Mouse (Mus musculus) hindbrain, embryonic 16.5 days (tissue): ENCODE measurements around the gene Them5. TPM values are rescaled to one million over a fixed set of nuclear protein-coding genes. Genes with fewer than 3 reads are reported as not detected.

Experiments used
- ATAC-seq: fragments of 200-750 bp; cut with Nextera tagmentation; 2 replicates; pipeline ENCODE4 v1.8.0; 2017; ENCODE audit warnings: moderate TSS enrichment, moderate library complexity
- H3K27ac ChIP-seq: fragments of 300-500 bp; sonication (generic); 2 replicates; pipeline ENCODE4 v1.5.1; 2014; ENCODE audit warnings: low read depth, mild to moderate bottlenecking, control low read depth, low read length, moderate library complexity
- H3K27me3 ChIP-seq: fragments of 300-500 bp; sonication (generic); replicated peaks from 2 replicates; pipeline ENCODE4 v1.6.1; 2014; ENCODE audit warnings: low read length; ENCODE audit not compliant: control insufficient read depth, insufficient read depth
- H3K36me3 ChIP-seq: fragments of 300-500 bp; sonication (generic); 2 replicates; pipeline ENCODE4 v1.6.1; 2014; ENCODE audit warnings: mild to moderate bottlenecking, low read length, moderate library complexity, mixed read lengths; ENCODE audit not compliant: control insufficient read depth, insufficient read depth
- H3K4me1 ChIP-seq: fragments of 300-500 bp; sonication (generic); 2 replicates; pipeline ENCODE4 v1.6.1; 2014; ENCODE audit warnings: low read depth, low read length; ENCODE audit not compliant: control insufficient read depth, insufficient read depth
- H3K4me2 ChIP-seq: fragments of 300-500 bp; sonication (generic); 2 replicates; pipeline ENCODE4 v1.6.1; 2014; ENCODE audit warnings: mild to moderate bottlenecking, low read length, control low read depth, moderate library complexity
- H3K4me3 ChIP-seq: fragments of 300-500 bp; sonication (generic); 2 replicates; pipeline ENCODE4 v1.5.1; 2014; ENCODE audit warnings: mild to moderate bottlenecking, low read length, control low read depth, moderate library complexity
- H3K9ac ChIP-seq: fragments of 300-500 bp; sonication (generic); 2 replicates; pipeline ENCODE4 v1.6.1; 2014; ENCODE audit warnings: low read depth, mild to moderate bottlenecking, control low read depth, low read length, moderate library complexity
- H3K9me3 ChIP-seq: fragments of 300-500 bp; sonication (generic); 2 replicates; pipeline ENCODE4 v1.6.1; 2014; ENCODE audit warnings: mild to moderate bottlenecking, low read length, moderate library complexity; ENCODE audit not compliant: control insufficient read depth
- WGBS: fragments of 180-500 bp; shearing (Covaris S2); extraction: QIAGEN DNeasy Blood & Tissue Kit; methylation state at CpG from one replicate; pipeline ENCODE4 v1.1.7; 2014; 5-methylcytosine and 5-hydroxymethylcytosine counted together
- polyA plus RNA-seq: library from polyadenylated mRNA; unstranded; fragments of >200 nt; fragmentation: Nextera tagmentation; extraction: Ambion mirVana; gene quantifications from 2 replicates; pipeline ENCODE4 v1.2.1, GENCODE M21; 2015

Them5 gene
- polyA plus RNA-seq, 1 experiment from 2014 or later: 0.29 TPM

- no peak overlapping the region for H3K4me2 ChIP-seq
- ATAC-seq: no peak
- no peaks in the 10 kb centered on the region for H3K36me3 ChIP-seq
- H3K27ac ChIP-seq: no peak overlapping the region
- H3K27me3 ChIP-seq: no peaks in the 10 kb centered on the region
- H3K9ac ChIP-seq: no peak overlapping the region
- no peaks in the 10 kb centered on the region for H3K4me1 ChIP-seq
- no peaks in the 10 kb centered on the region for H3K9me3 ChIP-seq
- 93% methylated on average over 3 of the region's 3 CpGs for WGBS
- H3K4me3 ChIP-seq: no peak overlapping the region
Observed at GRCm38 (mm10) chr3:94338522-94338921, 3.4 kb upstream of the Them5 start.

GRCm38 (mm10) chr3:94342552-94342951 is 653 bp downstream of the Them5 start:
- Histone ChIP-seq H3K27ac (no peak overlapping the region), H3K36me3 (no peaks in the 10 kb centered on the region), H3K4me3 (no peak overlapping the region), H3K9ac (no peak overlapping the region), H3K9me3 (no peaks in the 10 kb centered on the region), H3K27me3 (no peaks in the 10 kb centered on the region), H3K4me2 (no peak overlapping the region), H3K4me1 (no peaks in the 10 kb centered on the region)
- ATAC-seq: peak; percentile 65
- WGBS: 39% methylated on average over 1 of the region's 1 CpGs

GRCm38 (mm10) chr3:94344182-94344581 is 2.3 kb downstream of the Them5 start:
- WGBS: 90% methylated on average over 2 of the region's 2 CpGs
- no peak overlapping the region for H3K27ac ChIP-seq
- no peak overlapping the region for H3K9ac ChIP-seq
- no peaks in the 10 kb centered on the region for H3K36me3 ChIP-seq
- ATAC-seq: no peak
- H3K27me3 ChIP-seq: no peaks in the 10 kb centered on the region
- H3K4me2 ChIP-seq: no peak overlapping the region
- no peak overlapping the region for H3K4me3 ChIP-seq
- no peaks in the 10 kb centered on the region for H3K9me3 ChIP-seq
- H3K4me1 ChIP-seq: no peaks in the 10 kb centered on the region

- 57% methylated on average over 3 of the region's 3 CpGs for WGBS
- ATAC-seq: no peak
- Histone ChIP-seq H3K4me3 (no peak overlapping the region), H3K4me1 (no peaks in the 10 kb centered on the region), H3K9me3 (no peaks in the 10 kb centered on the region), H3K27ac (no peak overlapping the region), H3K27me3 (no peaks in the 10 kb centered on the region), H3K4me2 (no peak overlapping the region), H3K36me3 (no peaks in the 10 kb centered on the region), H3K9ac (no peak overlapping the region)
Observed at GRCm38 (mm10) chr3:94344897-94345296, 3.0 kb downstream of the Them5 start.

- WGBS: 79% methylated on average over 2 of the region's 2 CpGs
- H3K4me1 ChIP-seq: no peaks in the 10 kb centered on the region
- H3K27me3 ChIP-seq: no peaks in the 10 kb centered on the region
- no peaks in the 10 kb centered on the region for H3K36me3 ChIP-seq
- H3K4me3 ChIP-seq: no peak overlapping the region
- no peak overlapping the region for H3K9ac ChIP-seq
- H3K4me2 ChIP-seq: no peak overlapping the region
- no peaks in the 10 kb centered on the region for H3K9me3 ChIP-seq
- H3K27ac ChIP-seq: no peak overlapping the region
- ATAC-seq: no peak
Observed at GRCm38 (mm10) chr3:94348146-94348545, 6.2 kb downstream of the Them5 start.

- peaks cover 2% of the 10 kb centered on the region; the same call in 1 of the 2 replicates for H3K27me3 ChIP-seq
- H3K4me3 ChIP-seq: no peak overlapping the region
- no peak overlapping the region for H3K4me2 ChIP-seq
- 3% methylated on average over 1 of the region's 1 CpGs for WGBS
- peaks cover 11% of the 10 kb centered on the region; the same call in 1 of the 2 replicates for H3K4me1 ChIP-seq
- H3K36me3 ChIP-seq: no peaks in the 10 kb centered on the region
- H3K9me3 ChIP-seq: no peaks in the 10 kb centered on the region
- no peak for ATAC-seq
- H3K9ac ChIP-seq: no peak overlapping the region
- H3K27ac ChIP-seq: no peak overlapping the region
Observed at GRCm38 (mm10) chr3:94360812-94361211, 18.9 kb downstream of the Them5 start.

- no peak for ATAC-seq
- peaks cover 5% of the 10 kb centered on the region for H3K27me3 ChIP-seq
- 34% methylated on average over 7 of the region's 7 CpGs for whole genome bisulfite sequencing
Observed at GRCm38 (mm10) chr3:94362138-94362537, 20.2 kb downstream of the Them5 start, which contains the start of gene C2cd4d. C2cd4d (plus strand) TSS chr3:94362438.

GRCm38 (mm10) chr3:94363291-94364153 is 21.6 kb downstream of the Them5 start:
- WGBS: 5% methylated on average over 88 of the region's 97 CpGs
- ATAC-seq: peak; percentile 75
- H3K9me3 ChIP-seq: no peaks in the 10 kb centered on the region
- peaks cover 5% of the 10 kb centered on the region for H3K27me3 ChIP-seq
- H3K4me1 ChIP-seq: peaks cover 11% of the 10 kb centered on the region; the same call in 1 of the 2 replicates
- H3K9ac ChIP-seq: peak overlapping the region; percentile 91
- peak overlapping the region; percentile 95 for H3K4me2 ChIP-seq
- no peaks in the 10 kb centered on the region for H3K36me3 ChIP-seq
- peak overlapping the region; percentile 64 for H3K4me3 ChIP-seq
- peak overlapping the region; percentile 61 for H3K27ac ChIP-seq

More at GRCm38 (mm10) chr3:94362138-94362537, 20.2 kb downstream of the Them5 start, which contains the start of gene C2cd4d:
- Histone ChIP-seq H3K4me1 (peaks cover 11% of the 10 kb centered on the region; the same call in 1 of the 2 replicates), H3K4me2 (peak within 1 kb of the TSS; percentile 95), H3K9ac (peak within 1 kb of the TSS; percentile 91), H3K36me3 (no peaks in the 10 kb centered on the region), H3K9me3 (no peaks in the 10 kb centered on the region), H3K27ac (no peak within 1 kb of the TSS; the same call in 1 of the 2 replicates), H3K4me3 (peak within 1 kb of the TSS; percentile 64)

GRCm38 (mm10) chr3:94364154-94364526 is 22.2 kb downstream of the Them5 start:
- H3K9ac ChIP-seq: peak overlapping the region; percentile 91
- WGBS: 5% methylated on average over 23 of the region's 23 CpGs
- peak overlapping the region; percentile 64 for H3K4me3 ChIP-seq
- H3K4me1 ChIP-seq: peaks cover 11% of the 10 kb centered on the region; the same call in 1 of the 2 replicates
- ATAC-seq: peak; percentile 49
- no peaks in the 10 kb centered on the region for H3K9me3 ChIP-seq
- peak overlapping the region; percentile 95 for H3K4me2 ChIP-seq
- no peaks in the 10 kb centered on the region for H3K36me3 ChIP-seq
- peak overlapping the region; percentile 61 for H3K27ac ChIP-seq
- H3K27me3 ChIP-seq: peaks cover 5% of the 10 kb centered on the region
